Mouse (Mus musculus) adrenal gland, postnatal 25 days (tissue): ENCODE results near the gene Pax1. TPM values are rescaled to one million over a fixed set of nuclear protein-coding genes. Genes with fewer than 3 reads are reported as not detected.

Experiments
- DNase-seq: peaks from one replicate; pipeline ENCODE4 v3.0.0; 2021; ENCODE audit warnings: mixed read lengths
- long read RNA-seq: library from polyadenylated mRNA; stranded (forward); transcript quantifications from one replicate; pipeline ENCODE4 v2.0.0, GENCODE M21; 2021
- total RNA-seq: library from RNA; stranded (reverse); gene quantifications from 2 replicates; pipeline ENCODE4 v1.2.3, GENCODE M21; 2021

Pax1 gene
- not detected in 2 replicates for total RNA-seq
- long read RNA-seq = 0 reads

DNA sequence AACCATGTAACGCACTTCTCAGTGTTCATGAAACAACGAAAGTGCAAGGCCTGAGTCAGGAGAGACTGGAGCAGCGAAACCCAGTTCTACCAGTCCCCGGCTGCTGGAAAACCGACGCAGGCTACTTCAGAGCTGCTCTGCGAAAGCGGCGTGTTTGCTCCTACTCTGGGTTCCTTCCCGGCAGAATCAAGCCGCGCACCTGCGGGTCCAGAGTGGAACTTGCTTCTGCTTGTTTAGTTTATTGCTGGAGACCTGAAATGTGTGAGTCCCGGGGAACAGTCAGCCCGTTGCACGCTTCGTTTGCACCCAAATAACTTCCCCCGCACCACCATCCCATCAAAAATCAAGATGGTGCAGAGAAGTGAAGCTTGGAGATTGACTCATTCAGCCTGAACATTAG lies at the start of gene Pax1:
TSS of gene Pax1 (plus strand) at position 345 of the 400 bp plus-strand sequence.
- no peak for DNase-seq

GRCm38 (mm10) chr2:147321036-147321435 lies 40.7 kb upstream of the Pax1 start:
- no peak for DNase-seq

- DNase-seq = no peak
These were observed 36.5 kb upstream of the Pax1 start for GRCm38 (mm10) chr2:147325178-147325577.

- DNase-seq = no peak
These were observed 29.0 kb upstream of the Pax1 start for GRCm38 (mm10) chr2:147332731-147333130.

DNA sequence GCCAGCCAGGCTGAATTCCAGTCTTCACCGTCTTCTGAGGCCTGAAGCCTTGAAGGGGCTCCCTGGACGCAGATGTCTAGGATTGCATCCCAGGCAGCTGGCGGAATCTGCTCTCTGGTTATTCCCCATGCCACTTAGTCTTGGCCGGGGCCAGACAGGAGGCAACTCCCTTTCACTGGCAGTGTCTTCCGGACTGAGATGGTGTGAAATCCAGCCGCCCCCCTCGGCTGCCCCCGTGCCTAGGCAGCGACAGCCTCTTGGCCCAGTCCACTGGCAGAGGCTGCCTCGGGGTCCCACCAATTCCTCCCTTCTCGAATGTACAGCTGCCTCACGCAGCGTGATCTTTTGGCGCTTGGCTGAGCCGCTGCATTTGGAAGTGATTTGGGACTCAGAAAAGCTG lies 23.0 kb upstream of the Pax1 start:
- no peak for DNase-seq

DNA sequence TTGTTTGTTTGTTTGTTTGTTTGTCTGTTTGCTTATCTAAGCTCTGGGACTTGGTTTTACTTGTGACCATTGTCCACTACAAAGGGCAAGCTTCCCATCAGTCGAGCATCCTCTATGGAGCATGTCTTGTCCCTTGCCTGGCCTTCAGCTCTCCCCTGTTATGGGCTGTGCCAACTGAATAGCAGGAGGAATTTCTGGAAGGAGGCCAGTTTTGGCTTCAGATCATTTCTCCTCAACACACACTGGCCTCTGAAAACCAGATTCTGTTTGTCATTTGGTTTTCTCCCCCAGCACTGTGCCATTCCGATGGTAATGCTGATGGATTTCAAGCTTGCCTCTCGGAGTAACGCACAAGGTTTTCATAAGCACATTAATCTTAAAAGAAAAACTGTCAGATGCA lies 21.9 kb upstream of the Pax1 start:
- no peak for DNase-seq

DNA sequence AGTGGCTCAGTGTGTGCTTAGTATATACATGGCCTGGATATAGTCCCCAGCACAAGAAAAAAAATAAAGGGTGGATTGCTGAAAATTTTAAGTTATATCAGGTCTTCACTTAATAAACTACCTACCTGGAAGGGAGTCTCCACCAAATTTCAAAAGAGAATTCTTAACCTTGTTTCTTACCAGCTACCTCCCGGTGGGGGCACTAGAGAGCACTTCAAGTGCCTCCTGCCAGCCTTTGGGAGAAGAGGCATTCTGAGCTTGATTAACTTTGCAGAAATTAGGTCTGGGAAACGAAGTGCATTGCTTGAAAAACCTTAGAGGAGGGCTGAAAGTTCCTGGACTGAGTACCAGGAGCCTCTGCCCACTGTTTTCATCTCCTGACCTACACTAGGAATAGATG lies 19.5 kb upstream of the Pax1 start:
- DNase-seq = no peak

GRCm38 (mm10) chr2:147359716-147360115 lies 2.0 kb upstream of the Pax1 start:
- DNase-seq = no peak

DNA sequence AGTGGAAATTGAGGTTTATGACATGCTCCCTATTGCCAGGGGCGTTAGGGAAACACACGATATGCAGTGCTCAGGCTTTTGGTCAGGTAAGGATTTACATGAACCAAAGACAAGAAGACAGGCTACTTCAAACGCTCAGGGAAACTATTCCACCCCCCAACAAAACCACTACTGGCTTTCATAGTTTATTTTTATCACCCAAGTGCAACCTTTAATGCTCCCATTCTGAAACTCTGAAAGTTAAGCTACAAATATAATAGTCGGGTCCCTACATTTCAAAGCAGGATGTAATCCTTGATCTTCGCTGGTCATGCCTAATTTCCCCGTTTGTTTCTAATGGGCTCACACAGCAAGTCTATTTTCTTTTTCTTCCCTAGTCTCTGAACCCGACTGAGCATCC lies 1.3 kb upstream of the Pax1 start:
- no peak for DNase-seq

DNA sequence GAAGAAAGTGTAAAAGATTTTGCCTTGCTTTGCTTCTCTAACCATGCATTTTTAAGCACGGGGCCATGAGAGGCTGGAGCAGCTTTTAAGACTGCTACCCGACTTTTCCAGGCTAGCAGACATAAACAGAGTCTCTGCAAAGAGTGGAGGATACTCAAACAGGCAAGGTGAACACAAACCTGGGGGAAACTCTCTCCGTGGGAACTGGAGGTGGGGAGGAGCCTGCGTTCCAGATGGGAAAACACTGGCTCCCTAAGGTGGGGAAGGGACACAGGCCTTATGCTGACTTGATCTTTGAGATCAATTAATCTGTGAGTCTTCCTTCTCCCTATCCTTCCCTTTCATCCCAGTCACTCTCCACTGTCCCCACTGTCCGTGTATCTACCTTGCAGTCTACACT lies 869 bp upstream of the Pax1 start:
- DNase-seq = no peak

GRCm38 (mm10) chr2:147362316-147362715 lies 591 bp downstream of the Pax1 start:
- DNase-seq = no peak

DNA sequence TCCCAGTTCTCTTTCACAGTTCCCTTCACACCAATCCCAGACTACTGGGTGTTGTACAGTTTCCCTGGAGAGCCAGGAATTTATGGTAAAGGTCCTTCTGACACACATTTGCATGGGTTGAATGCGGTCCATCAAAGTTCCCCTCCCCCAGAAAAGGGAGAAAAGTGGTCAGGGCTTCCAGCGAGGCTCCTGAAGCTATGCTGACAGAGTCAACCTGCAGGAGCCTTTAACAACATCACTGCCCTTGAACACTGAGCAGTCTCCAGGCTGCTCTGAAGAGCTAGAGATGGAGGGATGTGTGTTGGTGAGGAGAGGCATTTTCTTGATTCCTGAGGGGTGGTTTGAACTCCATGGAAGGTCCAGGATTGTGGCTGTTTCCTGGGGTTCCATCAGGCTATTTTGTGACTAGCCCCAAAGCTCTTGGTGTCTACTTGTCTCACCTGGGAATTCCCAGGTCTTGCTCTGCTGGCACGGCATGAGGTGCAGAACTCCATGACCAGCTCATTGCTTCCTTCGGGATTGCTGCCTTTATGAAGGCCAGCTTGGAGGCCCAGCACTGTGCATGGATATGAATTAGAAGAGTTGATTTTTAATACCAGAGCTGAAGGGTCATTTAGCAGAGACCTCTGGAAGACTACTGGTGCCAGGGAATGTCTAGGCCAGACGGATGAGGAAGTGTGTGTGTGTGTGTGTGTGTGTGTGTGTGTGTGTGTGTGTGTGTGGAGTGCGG lies 1.8 kb downstream of the Pax1 start:
- no peak for DNase-seq

- no peak for DNase-seq
These were observed 2.5 kb downstream of the Pax1 start for GRCm38 (mm10) chr2:147364198-147364597.

- peak; percentile 12 for DNase-seq
These were observed 3.5 kb downstream of the Pax1 start for GRCm38 (mm10) chr2:147364982-147365907.

- DNase-seq = no peak
These were observed 4.3 kb downstream of the Pax1 start for GRCm38 (mm10) chr2:147365908-147366630.

DNA sequence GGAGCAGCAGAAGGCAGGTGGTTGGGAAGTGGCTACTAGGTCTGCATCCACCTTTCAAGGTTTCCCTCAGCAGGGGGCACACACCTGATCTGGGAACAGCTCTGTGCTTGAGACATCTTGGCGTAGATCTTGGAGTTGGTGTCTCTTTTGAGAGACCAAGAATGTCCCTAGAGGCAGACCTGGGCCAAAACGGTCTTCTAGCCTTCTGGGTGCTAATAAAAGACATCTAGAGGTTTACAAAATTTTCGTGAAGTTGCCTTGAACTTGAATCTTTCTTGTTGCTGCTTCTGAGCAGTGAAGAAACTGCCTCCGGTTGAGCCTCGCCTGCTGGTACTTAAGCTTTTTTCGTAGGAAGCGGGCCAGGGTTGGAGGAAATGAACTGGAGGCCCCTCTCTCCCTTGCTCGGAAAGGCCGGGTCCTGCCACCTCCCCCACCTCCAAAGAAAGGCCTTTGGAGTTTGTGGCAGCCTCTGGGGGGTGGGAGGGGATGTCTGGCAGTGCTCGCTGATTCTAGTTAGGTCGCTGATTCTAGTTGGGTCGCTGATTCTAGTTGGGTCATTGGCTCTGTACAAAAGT lies 5.6 kb downstream of the Pax1 start:
- DNase-seq = no peak

DNA sequence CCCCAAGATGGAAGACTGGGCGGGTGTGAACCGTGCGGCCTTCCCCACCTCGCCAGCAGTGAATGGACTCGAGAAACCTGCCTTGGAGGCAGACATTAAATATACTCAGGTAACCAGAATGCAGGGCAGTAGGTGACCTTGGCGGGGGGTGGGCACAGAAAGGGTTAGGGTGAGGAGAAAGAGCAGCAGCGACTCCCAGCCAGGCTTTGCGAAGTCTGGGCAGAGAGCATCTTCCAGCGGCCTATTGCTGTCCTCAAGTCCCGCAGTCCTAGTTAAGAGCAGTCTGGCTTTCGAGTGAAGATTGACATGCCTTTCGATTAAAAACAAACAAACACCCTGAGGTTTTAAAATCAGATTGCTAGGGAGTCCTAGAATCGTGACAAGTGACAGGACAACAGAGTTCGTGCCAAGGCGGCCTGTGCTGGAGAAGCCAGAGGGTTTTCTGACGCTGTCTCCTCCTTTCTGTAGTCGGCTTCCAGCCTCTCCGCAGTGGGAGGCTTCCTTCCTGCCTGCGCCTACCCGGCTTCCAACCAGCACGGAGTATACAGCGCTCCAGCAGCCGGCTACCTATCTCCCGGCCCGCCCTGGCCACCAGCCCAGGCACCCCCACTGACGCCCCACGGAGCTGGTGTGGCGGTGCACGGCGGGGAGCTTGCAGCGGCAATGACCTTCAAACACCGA lies 6.3 kb downstream of the Pax1 start:
- DNase-seq = no peak

DNA sequence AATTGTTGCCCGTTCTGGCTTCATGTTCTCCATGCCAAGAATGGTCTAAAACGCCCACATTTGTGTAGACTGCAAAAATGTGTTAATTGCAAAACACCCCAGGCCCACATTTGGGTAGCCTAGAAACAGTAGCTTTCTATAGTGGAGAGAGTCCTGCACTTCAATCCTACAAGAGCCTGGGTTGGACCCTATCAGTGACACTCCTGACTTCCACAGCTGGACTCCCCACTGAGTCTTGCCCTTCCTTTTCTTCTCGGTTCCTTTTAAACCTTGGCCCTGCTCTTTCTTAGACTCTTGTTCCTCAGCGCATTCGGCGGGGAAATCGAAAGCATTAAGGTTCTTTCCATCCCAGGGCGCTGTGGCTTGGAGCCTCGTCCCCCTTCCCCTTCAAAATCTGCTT lies 7.8 kb downstream of the Pax1 start:
- DNase-seq = no peak

- no peak for DNase-seq
These were observed 8.4 kb downstream of the Pax1 start for GRCm38 (mm10) chr2:147370091-147370490.

- DNase-seq = no peak
These were observed 9.6 kb downstream of the Pax1 start for GRCm38 (mm10) chr2:147371289-147371688.

DNA sequence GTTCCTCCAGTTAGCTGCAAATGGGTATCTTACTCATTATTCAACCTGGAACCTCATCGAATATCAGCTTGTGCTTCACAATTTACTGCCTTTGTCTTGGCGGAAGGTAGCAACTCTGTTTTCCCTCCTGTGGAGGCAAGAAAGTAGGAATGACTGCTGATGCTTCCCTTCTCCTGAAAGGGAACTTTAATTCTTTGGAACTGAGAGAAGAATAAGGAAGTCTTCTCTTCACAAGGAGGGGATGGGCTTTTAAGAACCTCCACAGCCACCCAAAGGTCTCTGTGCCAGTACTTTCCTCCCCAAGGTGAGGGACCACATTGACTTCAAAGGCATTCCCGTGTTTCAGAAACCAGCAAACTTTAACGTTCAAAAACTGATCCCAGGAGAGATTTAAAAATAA lies 10.1 kb downstream of the Pax1 start:
- DNase-seq = no peak
